Mouse (Mus musculus) liver, postnatal 0 days (tissue): ENCODE data around the gene Map3k13. TPM values are rescaled to one million over a fixed set of nuclear protein-coding genes. Genes with fewer than 3 reads are reported as not detected.

Source experiments
- ATAC-seq: fragments of 200-750 bp; cut with Nextera tagmentation; 2 replicates; pipeline ENCODE4 v1.8.0; 2017; ENCODE audit warnings: mild to moderate bottlenecking, moderate library complexity
- DNase-seq: peaks from one replicate; pipeline ENCODE4 v3.0.0-alpha.2; 2016
- H3K27ac ChIP-seq: fragments of 300-500 bp; sonication (generic); 2 replicates; pipeline ENCODE4 v1.5.1; 2014; ENCODE audit warnings: antibody characterized with exemption, moderate library complexity, mild to moderate bottlenecking, low read depth
- H3K27me3 ChIP-seq: fragments of 300-500 bp; sonication (generic); 2 replicates; pipeline ENCODE4 v1.6.1; 2014; ENCODE audit warnings: low read length, control low read depth, mixed read lengths; ENCODE audit not compliant: insufficient read depth
- H3K36me3 ChIP-seq: fragments of 300-500 bp; sonication (generic); replicated peaks from 2 replicates; pipeline ENCODE4 v1.6.1; 2014; ENCODE audit warnings: mild to moderate bottlenecking, control low read depth, low read length, moderate library complexity, mixed read lengths; ENCODE audit not compliant: insufficient read depth
- H3K4me1 ChIP-seq: fragments of 300-500 bp; sonication (generic); 2 replicates; pipeline ENCODE4 v1.6.1; 2014; ENCODE audit warnings: antibody characterized with exemption, mild to moderate bottlenecking, control low read depth; ENCODE audit not compliant: insufficient read depth
- H3K4me2 ChIP-seq: fragments of 300-500 bp; sonication (generic); 2 replicates; pipeline ENCODE4 v1.6.1; 2014; ENCODE audit warnings: low read depth, mild to moderate bottlenecking, low read length, moderate library complexity, mixed read lengths
- H3K4me3 ChIP-seq: fragments of 300-500 bp; sonication (generic); 2 replicates; pipeline ENCODE4 v1.5.1; 2014; ENCODE audit warnings: low read depth, low read length
- H3K9ac ChIP-seq: fragments of 300-500 bp; sonication (generic); replicated peaks from 2 replicates; pipeline ENCODE4 v1.6.1; 2014; ENCODE audit warnings: mild to moderate bottlenecking, moderate library complexity
- H3K9me3 ChIP-seq: fragments of 300-500 bp; sonication (generic); 2 replicates; pipeline ENCODE4 v1.6.1; 2016; ENCODE audit warnings: mild to moderate bottlenecking, control low read depth, low read length, mixed read lengths
- CTCF ChIP-seq: sonication (generic); IDR thresholded peaks from 2 replicates; pipeline ENCODE4 v1.5.1; 2016; ENCODE audit warnings: antibody characterized with exemption, low read depth
- EP300 ChIP-seq: IDR thresholded peaks from 2 replicates; pipeline ENCODE4 v1.6.1; 2016; ENCODE audit warnings: antibody characterized with exemption, low read depth, mild to moderate bottlenecking
- WGBS: fragments of 180-500 bp; shearing (Covaris S2); extraction: QIAGEN DNeasy Blood & Tissue Kit; methylation state at CpG from one replicate; pipeline ENCODE4 v1.1.7; 2014; ENCODE audit not compliant: insufficient replicate concordance; 5-methylcytosine and 5-hydroxymethylcytosine counted together
- polyA plus RNA-seq: library from polyadenylated mRNA; unstranded; fragments of >200 nt; fragmentation: Nextera tagmentation; extraction: Ambion mirVana; gene quantifications from 2 replicates; pipeline ENCODE4 v1.2.1, GENCODE M21; 2015

The Map3k13 gene
- polyA plus RNA-seq, 1 experiment from 2014 or later = 1.2 TPM

GRCm38 (mm10) chr16:21955591-21955990 lies 161.4 kb downstream of the Map3k13 start:
- no peak overlapping the region for H3K9ac ChIP-seq
- TF ChIP-seq CTCF = no peak
- TF ChIP-seq EP300 = no peak
- H3K27ac ChIP-seq = no peak overlapping the region
- no peak overlapping the region for H3K4me2 ChIP-seq
- WGBS = 60% methylated on average over 12 of the region's 12 CpGs
- H3K9me3 ChIP-seq = no peaks in the 10 kb centered on the region
- no peaks in the 10 kb centered on the region for H3K36me3 ChIP-seq
- H3K4me3 ChIP-seq = no peak overlapping the region
- no peak for DNase-seq
- no peak for ATAC-seq
- no peaks in the 10 kb centered on the region for H3K27me3 ChIP-seq
- no peaks in the 10 kb centered on the region for H3K4me1 ChIP-seq

DNA sequence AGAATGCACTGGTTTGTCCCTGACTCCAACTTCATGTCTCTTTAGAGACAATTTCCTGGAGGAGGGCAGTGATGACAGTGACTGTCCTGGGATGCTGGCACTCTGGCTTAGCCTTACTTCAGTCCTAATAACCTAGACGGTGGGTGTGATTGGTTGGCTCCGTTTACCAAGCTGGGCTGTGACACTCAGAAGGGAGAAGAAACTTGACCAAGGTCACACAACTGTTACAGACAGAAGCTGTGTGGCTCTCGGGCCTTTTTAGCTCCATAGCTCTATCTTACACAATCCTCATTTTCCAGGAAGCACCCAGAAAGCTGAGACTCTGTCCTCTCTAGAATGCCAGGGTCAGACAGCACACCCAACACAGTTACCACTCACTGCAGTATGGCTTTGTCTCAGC lies 171.4 kb downstream of the Map3k13 start:
- no peak for TF ChIP-seq CTCF
- no peak for TF ChIP-seq EP300
- Histone ChIP-seq H3K36me3 (no peaks in the 10 kb centered on the region), H3K4me1 (no peaks in the 10 kb centered on the region), H3K4me2 (no peak overlapping the region), H3K4me3 (no peak overlapping the region), H3K27ac (no peak overlapping the region), H3K27me3 (no peaks in the 10 kb centered on the region), H3K9me3 (no peaks in the 10 kb centered on the region), H3K9ac (no peak overlapping the region)
- no peak for DNase-seq
- no peak for ATAC-seq
- 66% methylated on average over 3 of the region's 3 CpGs for WGBS

DNA sequence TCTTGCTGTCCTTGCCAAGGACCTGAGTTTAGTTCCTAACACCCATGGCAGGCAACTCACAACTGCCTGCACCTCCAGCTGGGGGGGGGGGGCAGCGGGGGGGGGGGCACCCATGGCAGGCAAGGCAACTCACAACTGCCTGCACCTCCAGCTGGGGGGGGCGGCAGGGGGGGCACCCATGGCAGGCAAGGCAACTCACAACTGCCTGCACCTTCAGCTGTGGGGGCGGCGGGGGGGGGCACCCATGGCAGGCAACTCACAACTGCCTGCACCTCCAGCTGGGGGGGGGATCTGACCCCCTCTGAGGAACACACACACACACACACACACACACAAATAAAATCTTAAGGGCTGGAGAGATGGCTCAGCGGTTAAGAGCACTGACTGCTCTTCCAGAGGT lies 175.7 kb downstream of the Map3k13 start:
- H3K27me3 ChIP-seq = no peaks in the 10 kb centered on the region
- no peaks in the 10 kb centered on the region for H3K4me1 ChIP-seq
- no peak overlapping the region for H3K27ac ChIP-seq
- DNase-seq = no peak
- no peak overlapping the region for H3K9ac ChIP-seq
- TF ChIP-seq EP300 (no peak), CTCF (no peak)
- WGBS = 64% methylated on average over 4 of the region's 5 CpGs
- no peak for ATAC-seq
- H3K9me3 ChIP-seq = no peaks in the 10 kb centered on the region
- no peak overlapping the region for H3K4me3 ChIP-seq
- H3K36me3 ChIP-seq = no peaks in the 10 kb centered on the region
- H3K4me2 ChIP-seq = no peak overlapping the region

- H3K9me3 ChIP-seq = no peaks in the 10 kb centered on the region
- H3K36me3 ChIP-seq = no peaks in the 10 kb centered on the region
- no peaks in the 10 kb centered on the region for H3K27me3 ChIP-seq
- H3K27ac ChIP-seq = no peak overlapping the region
- 70% methylated on average over 6 of the region's 6 CpGs for WGBS
- no peak overlapping the region for H3K4me2 ChIP-seq
- H3K4me3 ChIP-seq = no peak overlapping the region
- no peaks in the 10 kb centered on the region for H3K4me1 ChIP-seq
- H3K9ac ChIP-seq = no peak overlapping the region
- ATAC-seq (no peak), DNase-seq (no peak)
- TF ChIP-seq EP300 (no peak), CTCF (no peak)
Observed at GRCm38 (mm10) chr16:21970536-21970935, 176.4 kb downstream of the Map3k13 start.

GRCm38 (mm10) chr16:21971446-21971845 lies 177.3 kb downstream of the Map3k13 start:
- H3K4me3 ChIP-seq = no peak overlapping the region
- ATAC-seq = no peak
- 82% methylated on average over 4 of the region's 4 CpGs for WGBS
- H3K9me3 ChIP-seq = no peaks in the 10 kb centered on the region
- TF ChIP-seq CTCF (no peak), EP300 (no peak)
- no peak overlapping the region for H3K4me2 ChIP-seq
- H3K27me3 ChIP-seq = 0 out of 2 replicates have a peak, but pooled peaks cover 5% of the 10 kb centered on the region
- no peaks in the 10 kb centered on the region for H3K4me1 ChIP-seq
- DNase-seq = no peak
- no peaks in the 10 kb centered on the region for H3K36me3 ChIP-seq
- H3K9ac ChIP-seq = no peak overlapping the region
- H3K27ac ChIP-seq = no peak overlapping the region

DNA sequence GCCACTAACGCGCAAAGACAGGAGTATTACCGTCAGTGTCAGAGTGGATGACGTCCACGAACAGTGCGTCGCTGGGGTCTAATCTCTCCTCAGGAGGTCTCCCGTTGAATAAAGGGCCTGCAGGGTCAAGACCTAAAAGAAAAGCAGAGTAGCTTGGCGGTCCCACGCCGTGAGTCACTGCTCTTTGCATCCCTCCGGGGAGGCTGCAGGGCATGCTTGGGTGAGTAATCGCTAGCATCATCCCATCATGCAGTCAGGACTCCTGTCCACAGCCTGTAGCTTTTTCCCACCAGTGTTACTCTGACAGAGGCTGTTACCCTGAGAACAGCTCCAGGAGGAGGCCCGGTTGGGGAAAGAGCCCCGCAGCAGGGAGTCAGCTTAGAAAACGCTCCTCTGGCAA lies 182.1 kb downstream of the Map3k13 start:
- no peaks in the 10 kb centered on the region for H3K9me3 ChIP-seq
- H3K27me3 ChIP-seq = 0 out of 2 replicates have a peak, but pooled peaks cover 5% of the 10 kb centered on the region
- H3K27ac ChIP-seq = no peak overlapping the region
- ATAC-seq (no peak), DNase-seq (no peak)
- H3K9ac ChIP-seq = no peak overlapping the region
- TF ChIP-seq EP300 (no peak), CTCF (no peak)
- WGBS = 8% methylated on average over 16 of the region's 16 CpGs
- no peaks in the 10 kb centered on the region for H3K4me1 ChIP-seq
- no peak overlapping the region for H3K4me2 ChIP-seq
- no peak overlapping the region for H3K4me3 ChIP-seq
- no peaks in the 10 kb centered on the region for H3K36me3 ChIP-seq

DNA sequence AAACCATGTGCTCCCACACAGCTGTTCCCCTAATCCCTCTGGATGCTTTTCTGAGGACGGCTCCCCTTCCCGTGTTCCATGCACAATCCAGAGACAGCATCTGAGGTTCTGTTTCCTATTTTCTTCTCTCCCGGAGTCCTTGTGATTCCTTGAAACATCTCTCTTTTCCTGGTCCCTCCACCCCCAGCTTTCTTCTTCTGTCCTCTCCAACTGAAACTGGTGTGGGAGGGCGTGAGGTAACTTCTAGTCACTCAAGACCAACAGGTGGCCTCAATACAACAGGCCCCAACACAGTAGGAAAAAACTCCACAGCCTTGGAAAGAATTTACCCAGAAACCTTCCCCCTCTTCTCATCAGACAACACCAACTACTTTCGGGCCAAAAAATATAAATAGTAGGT lies 183.2 kb downstream of the Map3k13 start:
- WGBS = 72% methylated on average over 5 of the region's 5 CpGs
- no peak overlapping the region for H3K27ac ChIP-seq
- H3K27me3 ChIP-seq = 0 out of 2 replicates have a peak, but pooled peaks cover 5% of the 10 kb centered on the region
- H3K36me3 ChIP-seq = no peaks in the 10 kb centered on the region
- no peak overlapping the region for H3K4me2 ChIP-seq
- H3K4me1 ChIP-seq = no peaks in the 10 kb centered on the region
- H3K9me3 ChIP-seq = no peaks in the 10 kb centered on the region
- H3K4me3 ChIP-seq = no peak overlapping the region
- DNase-seq = no peak
- no peak overlapping the region for H3K9ac ChIP-seq
- no peak for ATAC-seq
- no peak for TF ChIP-seq CTCF
- TF ChIP-seq EP300 = no peak

Other genes with a start within 250 kb of the Map3k13 start
- 3.5 and 3.7 TPM in 2 replicates for gene 2510009E07Rik, start 99.7 kb upstream of the Map3k13 start, polyA plus RNA-seq
- 176 and 215 TPM in 2 replicates for gene Ehhadh, start 6.5 kb upstream of the Map3k13 start, polyA plus RNA-seq
- gene Tmem41a, start 153.2 kb downstream of the Map3k13 start, polyA plus RNA-seq = 17.9 and 18.4 TPM in 2 replicates
- gene Liph, start 201.3 kb downstream of the Map3k13 start, polyA plus RNA-seq = 0.33 and 0.48 TPM in 2 replicates
- 14.1 and 15.5 TPM in 2 replicates for gene Senp2, start 215.1 kb downstream of the Map3k13 start, polyA plus RNA-seq